Mouse (Mus musculus) limb, embryonic 13.5 days (tissue): ENCODE data around the gene Esyt1. TPM values are rescaled to one million over a fixed set of nuclear protein-coding genes. Genes with fewer than 3 reads are reported as not detected.
A peak's percentile ranks its signal among the peaks of the same experiment; 100 is the strongest.
"Not testable (repeated sequence)": the region's sequence is repeated elsewhere in the genome, so short reads cannot be mapped to it uniquely, and the experiment has no call there.

ENCODE experiments used
- ATAC-seq: fragments of 200-750 bp; cut with Nextera tagmentation; 2 replicates; pipeline ENCODE4 v1.8.0; 2017; ENCODE audit warnings: low read depth, moderate number of reproducible peaks, moderate TSS enrichment; ENCODE audit not compliant: low FRiP score
- H3K27ac ChIP-seq: fragments of 300-500 bp; sonication (generic); 2 replicates; pipeline ENCODE4 v1.5.1; 2015; ENCODE audit warnings: inconsistent platforms, mild to moderate bottlenecking, moderate library complexity
- H3K27me3 ChIP-seq: fragments of 300-500 bp; sonication (generic); 2 replicates; pipeline ENCODE4 v1.6.1; 2015; ENCODE audit warnings: mild to moderate bottlenecking, inconsistent platforms
- H3K36me3 ChIP-seq: fragments of 300-500 bp; sonication (generic); 2 replicates; pipeline ENCODE4 v1.6.1; 2015; ENCODE audit warnings: inconsistent platforms, mild to moderate bottlenecking, moderate library complexity
- H3K4me1 ChIP-seq: fragments of 300-500 bp; sonication (generic); 2 replicates; pipeline ENCODE4 v1.6.1; 2015; ENCODE audit warnings: inconsistent platforms
- H3K4me2 ChIP-seq: fragments of 300-500 bp; sonication (generic); replicated peaks from 2 replicates; pipeline ENCODE4 v1.6.1; 2015; ENCODE audit warnings: inconsistent platforms, mild to moderate bottlenecking, moderate library complexity
- H3K4me3 ChIP-seq: fragments of 300-500 bp; sonication (generic); 2 replicates; pipeline ENCODE4 v1.5.1; 2015; ENCODE audit warnings: moderate library complexity, mild to moderate bottlenecking, inconsistent platforms
- H3K9ac ChIP-seq: fragments of 300-500 bp; sonication (generic); 2 replicates; pipeline ENCODE4 v1.6.1; 2015; ENCODE audit warnings: mild to moderate bottlenecking, inconsistent platforms
- H3K9me3 ChIP-seq: fragments of 300-500 bp; sonication (generic); 2 replicates; pipeline ENCODE4 v1.6.1; 2016; ENCODE audit warnings: inconsistent platforms
- WGBS: fragments of 180-500 bp; shearing (Covaris S2); methylation state at CpG from one replicate; pipeline ENCODE4 v1.1.7; 2015; 5-methylcytosine and 5-hydroxymethylcytosine counted together
- polyA plus RNA-seq: library from polyadenylated mRNA; unstranded; fragments of >200 nt; fragmentation: Nextera tagmentation; extraction: Ambion mirVana; gene quantifications from 2 replicates; pipeline ENCODE4 v1.2.1, GENCODE M21; 2015

The Esyt1 gene
- polyA plus RNA-seq, 1 experiment from 2014 or later: 28.0 TPM

DNA sequence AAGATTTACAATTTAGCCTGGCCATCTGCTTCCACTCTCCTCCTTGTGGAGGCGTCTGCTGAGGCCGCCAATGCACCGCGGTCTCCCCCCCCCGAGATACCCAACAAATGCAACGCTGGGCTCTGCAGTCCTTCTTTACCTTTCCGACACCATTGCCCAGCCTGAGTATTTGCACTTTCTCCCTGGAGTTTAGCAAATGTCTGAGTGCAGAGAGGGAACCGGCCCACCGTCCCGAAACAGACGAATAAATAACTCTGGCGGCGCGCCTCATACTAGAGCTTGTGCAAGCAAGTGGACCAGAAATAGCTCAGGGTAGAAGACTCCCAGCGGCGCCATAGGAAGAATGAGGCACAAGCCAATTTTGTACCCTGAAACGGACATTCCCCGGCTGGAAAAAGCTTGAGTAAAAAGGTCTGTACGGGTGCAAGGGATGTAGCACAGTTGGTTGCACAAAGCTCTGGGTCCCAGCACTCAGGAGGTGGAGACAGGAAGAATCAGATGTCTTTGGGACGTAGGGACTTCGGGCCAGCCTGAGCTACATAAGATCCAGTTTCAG lies 26.5 kb downstream of the Esyt1 start:
- Histone ChIP-seq H3K9me3 (no peaks in the 10 kb centered on the region), H3K4me2 (peak overlapping the region; percentile 77)
- 2% methylated on average over 21 of the region's 21 CpGs for WGBS

DNA sequence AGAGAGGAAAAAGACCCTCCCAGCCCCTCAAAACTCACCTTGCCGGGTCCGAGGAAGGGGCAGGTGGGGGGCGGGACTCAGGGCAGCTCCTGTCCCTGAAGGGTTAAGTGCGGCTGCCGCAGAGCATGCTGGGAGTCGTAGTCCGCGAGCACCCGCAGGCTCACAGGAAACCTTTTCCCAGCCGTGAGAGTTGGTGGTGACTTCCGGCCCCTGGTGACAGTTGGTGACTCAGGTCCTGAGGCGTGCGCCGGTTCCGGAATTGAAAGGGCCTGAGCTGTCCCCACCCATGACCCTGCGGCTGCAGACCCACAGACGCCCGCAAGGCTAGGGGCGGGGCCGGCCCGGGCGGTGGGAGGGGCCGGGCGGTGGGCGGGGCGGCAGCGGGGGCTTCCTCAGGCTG lies 27.1 kb downstream of the Esyt1 start, which contains the start of gene Myl6b:
TSS of gene Myl6b (minus strand) at position 96 of the 400 bp plus-strand sequence.
- WGBS: under 1% methylated on average over 27 of the region's 27 CpGs
- Histone ChIP-seq H3K27ac (peak within 1 kb of the TSS; percentile 89), H3K9ac (peak within 1 kb of the TSS; percentile 66), H3K4me3 (peak within 1 kb of the TSS; percentile 59), H3K9me3 (no peaks in the 10 kb centered on the region), H3K4me2 (peak within 1 kb of the TSS; percentile 77), H3K4me1 (peaks cover 24% of the 10 kb centered on the region), H3K36me3 (no peaks in the 10 kb centered on the region), H3K27me3 (no peaks in the 10 kb centered on the region)
- ATAC-seq: peak; percentile 83

More for the DNA sequence above, 26.5 kb downstream of the Esyt1 start:
- Histone ChIP-seq H3K4me3 (peak overlapping the region; percentile 59), H3K27ac (peak overlapping the region; percentile 89), H3K4me1 (peaks cover 24% of the 10 kb centered on the region), H3K36me3 (no peaks in the 10 kb centered on the region), H3K9ac (peak overlapping the region; percentile 66), H3K27me3 (no peaks in the 10 kb centered on the region)
- ATAC-seq: peak; percentile 30

DNA sequence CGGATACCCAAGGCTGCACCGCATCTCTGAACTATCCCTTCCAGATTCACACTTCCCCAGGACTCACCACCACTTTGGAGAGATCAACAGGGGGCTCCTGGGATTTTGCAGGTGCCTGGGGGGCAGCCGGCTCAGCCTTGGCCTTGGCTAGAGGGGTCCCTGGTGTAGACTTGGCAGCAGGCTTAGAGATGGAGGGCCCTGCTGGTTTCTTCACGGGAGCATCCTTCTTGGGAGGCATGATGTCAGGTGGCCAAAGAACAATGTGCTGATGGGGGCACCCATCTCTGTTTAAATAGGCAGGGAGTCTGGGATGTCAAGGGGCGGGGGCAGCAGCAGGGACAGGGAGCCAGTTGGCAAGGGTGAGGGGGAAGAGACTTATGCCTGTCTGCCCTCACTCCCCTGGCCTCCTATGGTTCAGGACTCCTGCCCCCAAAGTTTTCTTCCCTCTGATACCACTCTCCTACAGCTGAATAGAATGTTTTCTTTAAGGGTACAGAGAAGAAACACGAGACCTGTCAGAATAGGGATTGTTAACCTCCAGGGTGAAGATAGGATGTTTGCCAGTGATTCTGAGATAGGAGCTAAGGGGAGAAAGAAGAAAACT lies 28.4 kb downstream of the Esyt1 start:
- Histone ChIP-seq H3K27me3 (no peaks in the 10 kb centered on the region), H3K9ac (no peak overlapping the region), H3K9me3 (no peaks in the 10 kb centered on the region), H3K4me3 (no peak overlapping the region), H3K36me3 (no peaks in the 10 kb centered on the region), H3K27ac (peak overlapping the region; percentile 33; the same call in 1 of the 2 replicates), H3K4me2 (no peak overlapping the region; the same call in 1 of the 2 replicates), H3K4me1 (peaks cover 28% of the 10 kb centered on the region)
- ATAC-seq: no peak
- WGBS: 40% methylated on average over 6 of the region's 6 CpGs

DNA sequence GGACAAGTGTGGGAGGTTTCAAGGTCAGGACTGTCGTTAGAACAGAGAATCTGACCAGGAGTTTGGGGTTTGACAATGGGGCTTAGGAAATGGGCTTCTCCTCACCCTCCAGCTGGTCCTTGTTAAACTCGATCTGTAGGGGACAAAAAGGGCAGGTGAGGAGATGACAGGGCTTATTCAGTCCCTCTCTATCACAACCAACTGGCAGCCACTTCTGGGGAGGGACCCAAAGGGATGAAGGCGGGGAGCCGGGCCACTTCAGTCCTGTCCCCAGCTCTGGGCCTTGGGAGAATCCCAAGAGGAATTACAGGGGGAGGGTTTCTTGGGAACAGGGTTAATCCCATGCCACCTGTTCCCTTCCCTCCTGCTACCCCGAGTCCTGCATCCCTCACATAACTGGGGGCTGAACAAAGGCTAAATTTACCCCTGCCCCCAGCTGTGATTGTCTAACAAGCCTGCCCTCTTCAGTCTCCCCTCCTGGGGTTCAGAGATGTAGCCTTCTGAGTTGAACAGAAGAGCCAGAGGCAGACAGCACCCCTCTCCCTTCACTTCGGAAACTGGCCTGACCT lies 29.1 kb downstream of the Esyt1 start:
- peak overlapping the region; percentile 33; the same call in 1 of the 2 replicates for H3K27ac ChIP-seq
- H3K4me2 ChIP-seq: peak overlapping the region; percentile 25; the same call in 1 of the 2 replicates
- 32% methylated on average over 6 of the region's 6 CpGs for WGBS

DNA sequence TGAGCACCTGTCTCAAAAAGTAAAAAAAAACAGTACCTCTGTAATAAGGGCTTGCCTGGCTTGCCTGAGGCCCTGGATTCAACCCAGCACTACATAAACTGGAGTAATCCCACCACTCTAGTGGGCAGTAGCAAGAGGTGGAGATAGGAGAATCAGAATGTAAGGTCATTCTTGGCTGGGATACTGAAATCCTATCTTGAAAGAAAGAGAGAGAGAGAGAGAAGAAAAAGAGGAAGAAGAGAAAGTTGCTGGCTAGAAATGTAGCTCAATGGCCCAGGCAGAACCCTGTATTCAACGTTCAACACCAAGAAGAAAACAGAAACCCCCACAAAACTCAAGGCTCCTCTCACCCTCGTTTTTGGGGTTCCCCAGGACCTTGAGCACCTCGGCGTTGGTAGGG lies 29.8 kb downstream of the Esyt1 start:
- Histone ChIP-seq H3K27ac (no peak overlapping the region), H3K9ac (no peak overlapping the region), H3K27me3 (no peaks in the 10 kb centered on the region), H3K36me3 (peaks cover 11% of the 10 kb centered on the region), H3K4me1 (peaks cover 41% of the 10 kb centered on the region), H3K9me3 (no peaks in the 10 kb centered on the region), H3K4me3 (peak overlapping the region; percentile 5; the same call in 1 of the 2 replicates), H3K4me2 (0 out of 2 replicates have a peak overlapping the region, but pooled peaks have one; percentile 25)
- 71% methylated on average over 4 of the region's 4 CpGs for WGBS
- no peak for ATAC-seq

More for the DNA sequence above, 29.1 kb downstream of the Esyt1 start:
- 0 out of 2 replicates have a peak overlapping the region, but pooled peaks have one; percentile 5 for H3K4me3 ChIP-seq
- no peak for ATAC-seq
- no peak overlapping the region for H3K9ac ChIP-seq
- H3K27me3 ChIP-seq: no peaks in the 10 kb centered on the region
- peaks cover 34% of the 10 kb centered on the region for H3K4me1 ChIP-seq
- H3K36me3 ChIP-seq: peaks cover 5% of the 10 kb centered on the region
- no peaks in the 10 kb centered on the region for H3K9me3 ChIP-seq

DNA sequence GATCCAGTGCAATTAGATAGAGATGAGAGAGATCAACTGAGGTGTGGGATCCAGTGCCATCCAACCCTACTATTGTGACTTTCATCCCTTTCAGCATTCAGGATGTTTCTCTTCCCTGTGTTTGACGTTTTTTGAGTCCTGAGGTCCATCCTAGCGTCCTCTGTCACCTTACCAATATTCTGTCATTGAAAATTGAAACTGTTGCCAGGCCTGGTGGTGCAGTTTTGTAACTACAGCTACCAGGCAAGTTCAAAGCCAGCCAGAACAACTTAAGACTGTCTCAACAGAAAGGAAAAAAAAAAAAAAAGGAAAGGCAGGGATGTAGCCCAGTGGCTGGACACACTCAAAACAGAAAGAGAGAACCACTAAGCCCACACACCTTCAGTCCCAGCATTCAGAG lies 30.4 kb downstream of the Esyt1 start:
- Histone ChIP-seq H3K4me1 (peaks cover 45% of the 10 kb centered on the region), H3K4me2 (peak overlapping the region; percentile 79), H3K36me3 (peaks cover 18% of the 10 kb centered on the region), H3K4me3 (peak overlapping the region; percentile 81), H3K9ac (peak overlapping the region; percentile 85; the same call in 1 of the 2 replicates), H3K27ac (no peak overlapping the region), H3K27me3 (no peaks in the 10 kb centered on the region), H3K9me3 (no peaks in the 10 kb centered on the region)
- no peak for ATAC-seq
- WGBS: 80% methylated on average over 2 of the region's 2 CpGs

DNA sequence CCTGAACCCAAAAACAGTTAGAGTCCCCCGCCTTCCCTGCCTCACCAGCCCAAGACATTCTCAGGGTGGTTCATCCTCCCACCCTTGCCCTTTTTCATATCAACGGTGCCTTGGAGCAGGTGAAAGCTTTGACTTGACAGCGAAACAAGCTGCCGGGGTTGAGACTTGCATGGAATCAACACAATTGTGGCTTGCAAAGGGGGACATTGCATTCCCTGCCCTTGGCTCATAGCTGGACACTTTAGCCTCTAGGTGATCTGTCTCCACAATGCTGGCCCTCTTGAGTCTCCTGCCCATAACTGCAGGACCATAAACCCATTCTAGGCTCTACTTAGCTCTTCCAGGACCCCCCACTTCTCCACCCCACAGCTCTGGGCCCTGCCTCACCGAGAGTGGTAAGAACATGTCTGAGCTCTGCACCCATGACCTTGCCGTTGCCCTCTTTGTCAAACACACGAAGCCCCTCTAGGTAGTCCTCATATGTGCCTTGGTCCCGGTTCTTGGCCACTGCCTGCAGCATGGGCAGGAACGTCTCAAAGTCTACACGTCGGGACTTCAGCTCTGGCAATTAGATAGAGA lies 30.9 kb downstream of the Esyt1 start:
- Histone ChIP-seq H3K4me1 (peaks cover 49% of the 10 kb centered on the region), H3K4me2 (peak overlapping the region; percentile 79), H3K4me3 (peak overlapping the region; percentile 81), H3K9me3 (no peaks in the 10 kb centered on the region), H3K27ac (peak overlapping the region; percentile 97), H3K9ac (peak overlapping the region; percentile 85), H3K27me3 (no peaks in the 10 kb centered on the region), H3K36me3 (peaks cover 23% of the 10 kb centered on the region)
- ATAC-seq: no peak
- WGBS: 57% methylated on average over 11 of the region's 11 CpGs

DNA sequence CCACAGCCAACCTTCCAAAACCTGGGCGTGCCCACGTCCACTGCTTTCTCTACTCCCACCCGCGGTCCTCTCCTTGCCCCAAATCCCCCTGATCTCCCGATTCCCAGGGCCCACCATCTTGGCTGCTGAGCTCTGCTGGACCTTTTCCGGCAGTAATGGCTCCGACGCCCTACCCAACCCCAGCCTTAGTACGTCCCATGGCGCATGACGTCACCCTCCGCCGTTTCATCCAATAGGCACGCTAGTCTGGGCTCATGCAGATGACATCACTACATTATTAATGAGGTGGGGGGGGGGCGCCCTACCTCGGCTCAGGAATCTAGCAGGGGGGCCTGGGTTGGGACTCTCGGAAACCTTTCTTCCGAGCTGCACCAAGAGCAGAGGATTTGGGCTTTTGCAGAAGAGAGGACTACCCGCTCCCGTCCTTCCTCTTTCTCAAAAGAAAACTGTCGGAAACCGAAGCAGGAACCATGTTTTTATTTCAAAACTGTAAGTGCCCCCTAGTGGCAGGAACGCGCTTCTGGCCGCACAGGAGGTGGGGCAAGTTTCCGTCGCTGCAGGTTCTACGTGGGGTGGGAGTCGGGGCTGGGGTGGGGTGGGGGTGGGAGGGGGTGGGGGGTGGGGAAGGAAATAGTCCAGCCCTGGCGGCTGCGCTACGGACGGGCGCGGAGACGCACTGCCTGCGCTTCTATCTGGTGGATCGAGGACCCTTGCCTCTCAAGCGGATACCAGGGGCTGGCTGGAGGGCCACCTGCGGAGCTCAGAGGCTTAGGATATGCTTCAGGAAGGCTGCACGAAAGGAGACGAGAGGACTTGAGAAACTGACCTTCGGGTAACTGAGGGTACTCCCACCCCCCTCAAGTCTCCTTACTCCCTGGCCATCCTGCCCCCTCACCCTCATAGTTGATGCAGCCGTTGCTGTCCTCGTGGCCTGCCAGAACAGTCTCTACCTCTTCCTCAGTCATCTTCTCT lies 31.7 kb downstream of the Esyt1 start, which contains the start of gene Myl6:
TSS of gene Myl6 (minus strand) at position 451 of the 972 bp plus-strand sequence.
- H3K4me1 ChIP-seq: peaks cover 49% of the 10 kb centered on the region
- H3K36me3 ChIP-seq: peaks cover 31% of the 10 kb centered on the region
- H3K9me3 ChIP-seq: no peaks in the 10 kb centered on the region
- peak within 1 kb of the TSS; percentile 81 for H3K4me3 ChIP-seq
- WGBS: 0% methylated on average over 41 of the region's 45 CpGs
- no peaks in the 10 kb centered on the region for H3K27me3 ChIP-seq
- H3K27ac ChIP-seq: peak within 1 kb of the TSS; percentile 97
- peak; percentile 92 for ATAC-seq
- peak within 1 kb of the TSS; percentile 88 for H3K9ac ChIP-seq
- peak within 1 kb of the TSS; percentile 79 for H3K4me2 ChIP-seq

DNA sequence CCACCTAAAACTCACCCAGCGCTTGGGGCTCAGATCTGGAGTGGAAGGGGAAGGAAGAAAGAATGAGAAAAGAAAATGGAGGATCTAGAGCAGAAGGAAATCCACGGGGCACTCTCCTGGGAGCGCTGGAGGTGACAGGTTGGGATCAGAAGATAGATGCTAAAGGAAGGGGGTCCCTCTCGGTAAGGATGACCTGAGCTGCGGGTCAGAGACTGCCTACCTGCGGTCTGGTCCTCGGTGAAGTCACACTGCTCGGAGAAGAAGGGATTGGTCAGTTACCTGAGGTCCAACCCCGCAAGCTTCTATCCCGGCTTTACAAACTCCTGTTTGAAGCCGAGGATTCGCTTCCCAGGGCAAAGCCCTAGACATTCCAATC lies 32.4 kb downstream of the Esyt1 start:
- H3K4me2 ChIP-seq: peak overlapping the region; percentile 79
- peak overlapping the region; percentile 88 for H3K9ac ChIP-seq
- peak overlapping the region; percentile 97 for H3K27ac ChIP-seq
- peaks cover 47% of the 10 kb centered on the region for H3K4me1 ChIP-seq
- under 1% methylated on average over 12 of the region's 12 CpGs for WGBS
- no peaks in the 10 kb centered on the region for H3K9me3 ChIP-seq
- H3K36me3 ChIP-seq: peaks cover 37% of the 10 kb centered on the region
- peak overlapping the region; percentile 81 for H3K4me3 ChIP-seq
- H3K27me3 ChIP-seq: no peaks in the 10 kb centered on the region
- peak; percentile 28 for ATAC-seq

DNA sequence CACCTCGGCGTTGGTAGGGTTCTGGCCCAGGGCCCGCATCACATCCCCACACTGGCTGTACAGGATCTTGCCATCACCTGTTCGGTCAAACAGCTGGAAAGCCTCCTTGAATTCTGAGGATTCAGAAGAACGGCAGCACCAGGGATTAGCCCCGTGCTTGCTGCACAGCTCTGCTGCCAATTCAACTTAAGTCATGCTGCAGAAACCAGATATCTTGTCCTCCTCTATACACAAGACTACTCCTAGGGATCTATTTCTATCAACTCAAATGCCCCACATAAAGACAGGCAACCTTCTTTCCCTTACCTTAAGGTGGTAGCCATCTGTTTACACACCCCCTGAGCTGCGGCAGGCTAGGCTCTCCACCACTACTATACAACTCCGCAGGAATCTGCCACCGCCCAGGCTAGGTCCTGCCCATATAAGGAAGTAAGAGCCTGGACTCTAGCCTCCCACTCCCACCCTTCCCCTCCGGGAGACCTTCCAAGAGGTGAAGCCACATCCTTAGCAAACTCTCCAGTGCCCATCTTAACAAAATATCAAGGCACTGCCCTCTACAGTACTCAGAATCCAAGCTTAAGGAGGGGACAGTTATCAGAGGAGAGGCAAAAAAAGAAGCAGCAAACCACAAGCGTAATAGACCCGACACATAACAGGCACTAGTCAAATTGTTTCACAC lies 32.9 kb downstream of the Esyt1 start:
- Histone ChIP-seq H3K9ac (peak overlapping the region; percentile 88), H3K27ac (peak overlapping the region; percentile 97), H3K36me3 (peaks cover 43% of the 10 kb centered on the region), H3K4me1 (peaks cover 42% of the 10 kb centered on the region), H3K4me3 (peak overlapping the region; percentile 81), H3K9me3 (no peaks in the 10 kb centered on the region), H3K4me2 (peak overlapping the region; percentile 79), H3K27me3 (no peaks in the 10 kb centered on the region)
- WGBS: 26% methylated on average over 12 of the region's 12 CpGs
- ATAC-seq: peak; percentile 33

DNA sequence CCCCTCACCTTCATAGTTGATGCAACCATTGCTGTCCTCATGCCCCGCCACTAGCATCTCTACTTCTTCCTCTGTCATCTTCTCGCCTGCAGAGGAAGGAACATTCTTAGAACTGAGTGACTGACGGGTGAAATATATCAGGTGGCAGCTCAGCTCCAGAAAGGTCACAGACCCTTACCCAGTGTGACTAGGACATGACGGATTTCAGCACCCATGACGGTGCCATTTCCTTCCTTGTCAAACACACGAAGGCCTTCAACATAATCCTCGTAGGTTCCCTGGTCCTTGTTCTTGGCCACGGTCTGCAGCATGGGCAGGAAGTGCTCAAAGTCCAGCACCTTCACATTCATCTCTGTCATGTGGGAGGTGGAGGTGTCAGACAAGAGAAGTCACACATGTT lies 33.6 kb downstream of the Esyt1 start:
- Histone ChIP-seq H3K27ac (peak overlapping the region; percentile 97; the same call in 1 of the 2 replicates), H3K4me2 (peak overlapping the region; percentile 79), H3K36me3 (peaks cover 50% of the 10 kb centered on the region), H3K4me1 (peaks cover 41% of the 10 kb centered on the region), H3K9ac (peak overlapping the region; percentile 88), H3K4me3 (peak overlapping the region; percentile 81)
- not testable (repeated sequence) for H3K9me3 ChIP-seq, H3K27me3 ChIP-seq, ATAC-seq
- 72% methylated on average over 8 of the region's 8 CpGs for WGBS
